Mouse (Mus musculus) forebrain, embryonic 14.5 days (tissue): Measurements from ENCODE around the gene Slc44a3. TPM values are rescaled to one million over a fixed set of nuclear protein-coding genes. Genes with fewer than 3 reads are reported as not detected.

ENCODE experiments used
- ATAC-seq: fragments of 200-750 bp; cut with Nextera tagmentation; 2 replicates; pipeline ENCODE4 v1.8.0; 2017; ENCODE audit warnings: mild to moderate bottlenecking, moderate library complexity
- DNase-seq: peaks from one replicate; pipeline ENCODE4 v3.0.0-alpha.2; 2015; ENCODE audit warnings: low spot score
- H3K27ac ChIP-seq: fragments of 300-500 bp; sonication (generic); 2 replicates; pipeline ENCODE4 v1.5.1; 2014; ENCODE audit warnings: low read depth, mild to moderate bottlenecking, control low read depth, low read length, moderate library complexity
- H3K27me3 ChIP-seq: fragments of 300-500 bp; sonication (generic); replicated peaks from 2 replicates; pipeline ENCODE4 v1.6.1; 2014; ENCODE audit warnings: low read length, control low read depth, mixed read lengths; ENCODE audit not compliant: control insufficient read depth, insufficient read depth
- H3K36me3 ChIP-seq: fragments of 300-500 bp; sonication (generic); 2 replicates; pipeline ENCODE4 v1.6.1; 2014; ENCODE audit warnings: low read length, control low read depth; ENCODE audit not compliant: control insufficient read depth, insufficient read depth
- H3K4me1 ChIP-seq: fragments of 300-500 bp; sonication (generic); 2 replicates; pipeline ENCODE4 v1.6.1; 2014; ENCODE audit warnings: antibody characterized with exemption, low read length, control low read depth; ENCODE audit not compliant: control insufficient read depth, insufficient read depth
- H3K4me2 ChIP-seq: fragments of 300-500 bp; sonication (generic); 2 replicates; pipeline ENCODE4 v1.6.1; 2014; ENCODE audit warnings: mild to moderate bottlenecking, control low read depth, low read length
- H3K4me3 ChIP-seq: fragments of 300-500 bp; sonication (generic); 2 replicates; pipeline ENCODE4 v1.5.1; 2014; ENCODE audit warnings: low read depth, low read length, control low read depth
- H3K9ac ChIP-seq: fragments of 300-500 bp; sonication (generic); 2 replicates; pipeline ENCODE4 v1.6.1; 2014; ENCODE audit warnings: mild to moderate bottlenecking, low read length, control low read depth, moderate library complexity
- H3K9me3 ChIP-seq: fragments of 300-500 bp; sonication (generic); replicated peaks from 2 replicates; pipeline ENCODE4 v1.6.1; 2016; ENCODE audit warnings: low read length, control low read depth, mixed read lengths; ENCODE audit not compliant: control insufficient read depth
- WGBS: fragments of 180-500 bp; shearing (Covaris S2); extraction: QIAGEN DNeasy Blood & Tissue Kit; methylation state at CpG from one replicate; pipeline ENCODE4 v1.1.7; 2014; 5-methylcytosine and 5-hydroxymethylcytosine counted together
- polyA plus RNA-seq: library from polyadenylated mRNA; unstranded; fragments of >200 nt; fragmentation: Nextera tagmentation; extraction: Ambion mirVana; gene quantifications from 2 replicates; pipeline ENCODE4 v1.2.1, GENCODE M21; 2014

The Slc44a3 gene
- polyA plus RNA-seq, 1 experiment from 2014 or later = 0.42 TPM

DNA sequence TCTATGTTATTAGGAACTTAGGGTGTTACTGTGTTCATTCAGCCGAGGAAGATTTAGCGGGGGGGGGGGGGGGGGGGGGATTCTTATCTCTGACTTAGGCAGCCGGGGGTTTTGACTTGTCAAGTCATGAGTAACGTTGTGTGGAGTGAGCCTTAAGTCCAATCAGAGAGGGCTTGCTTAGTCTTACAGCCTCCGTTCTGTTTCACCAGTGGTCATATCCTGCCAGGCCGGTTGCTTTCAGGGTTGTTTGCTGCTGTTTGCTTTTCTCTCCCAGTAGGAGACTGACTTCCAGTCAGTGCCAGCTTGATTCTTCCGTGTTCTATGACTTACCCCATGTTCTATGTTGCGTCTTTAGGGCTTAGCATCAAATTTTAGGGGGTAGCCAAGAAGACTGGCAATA, 85.8 kb downstream of the Slc44a3 start:
- 82% methylated on average over 8 of the region's 8 CpGs for WGBS
- DNase-seq (no peak), ATAC-seq (no peak)
- Histone ChIP-seq H3K4me1 (peaks cover 16% of the 10 kb centered on the region), H3K4me2 (no peak overlapping the region), H3K27me3 (no peaks in the 10 kb centered on the region), H3K27ac (no peak overlapping the region), H3K9me3 (no peaks in the 10 kb centered on the region), H3K9ac (no peak overlapping the region), H3K36me3 (peaks cover 19% of the 10 kb centered on the region), H3K4me3 (no peak overlapping the region)

GRCm38 (mm10) chr3:121444414-121444813, 87.8 kb downstream of the Slc44a3 start:
- ATAC-seq (no peak), DNase-seq (no peak)
- Histone ChIP-seq H3K4me1 (peaks cover 14% of the 10 kb centered on the region), H3K36me3 (peaks cover 11% of the 10 kb centered on the region; the same call in 1 of the 2 replicates), H3K9ac (no peak overlapping the region), H3K27ac (no peak overlapping the region), H3K4me2 (no peak overlapping the region), H3K4me3 (no peak overlapping the region), H3K27me3 (no peaks in the 10 kb centered on the region), H3K9me3 (no peaks in the 10 kb centered on the region)
- 97% methylated on average over 6 of the region's 6 CpGs for WGBS

GRCm38 (mm10) chr3:121443861-121444271, 88.3 kb downstream of the Slc44a3 start:
- no peak for DNase-seq
- H3K27me3 ChIP-seq = no peaks in the 10 kb centered on the region
- 96% methylated on average over 4 of the region's 4 CpGs for WGBS
- no peaks in the 10 kb centered on the region for H3K9me3 ChIP-seq
- H3K4me3 ChIP-seq = no peak overlapping the region
- H3K4me1 ChIP-seq = peaks cover 13% of the 10 kb centered on the region
- no peak for ATAC-seq
- H3K4me2 ChIP-seq = no peak overlapping the region
- H3K36me3 ChIP-seq = peaks cover 11% of the 10 kb centered on the region; the same call in 1 of the 2 replicates
- no peak overlapping the region for H3K27ac ChIP-seq
- no peak overlapping the region for H3K9ac ChIP-seq

GRCm38 (mm10) chr3:121442288-121442687, 89.9 kb downstream of the Slc44a3 start:
- H3K27me3 ChIP-seq = no peaks in the 10 kb centered on the region
- H3K9me3 ChIP-seq = no peaks in the 10 kb centered on the region
- H3K4me1 ChIP-seq = no peaks in the 10 kb centered on the region
- DNase-seq = no peak
- H3K27ac ChIP-seq = no peak overlapping the region
- no peak overlapping the region for H3K4me3 ChIP-seq
- peaks cover 16% of the 10 kb centered on the region; the same call in 1 of the 2 replicates for H3K36me3 ChIP-seq
- no peak overlapping the region for H3K4me2 ChIP-seq
- no peak for ATAC-seq
- 93% methylated on average over 5 of the region's 5 CpGs for WGBS
- no peak overlapping the region for H3K9ac ChIP-seq

GRCm38 (mm10) chr3:121441504-121441903, 90.7 kb downstream of the Slc44a3 start:
- Histone ChIP-seq H3K4me2 (no peak overlapping the region), H3K4me1 (no peaks in the 10 kb centered on the region), H3K27me3 (no peaks in the 10 kb centered on the region), H3K9ac (no peak overlapping the region), H3K27ac (no peak overlapping the region), H3K9me3 (no peaks in the 10 kb centered on the region), H3K36me3 (peaks cover 16% of the 10 kb centered on the region; the same call in 1 of the 2 replicates), H3K4me3 (no peak overlapping the region)
- 97% methylated on average over 12 of the region's 12 CpGs for WGBS
- ATAC-seq (no peak), DNase-seq (no peak)

- ATAC-seq (no peak), DNase-seq (no peak)
- Histone ChIP-seq H3K4me2 (no peak overlapping the region), H3K36me3 (peaks cover 16% of the 10 kb centered on the region; the same call in 1 of the 2 replicates), H3K9me3 (no peaks in the 10 kb centered on the region), H3K27me3 (no peaks in the 10 kb centered on the region), H3K4me1 (peaks cover 4% of the 10 kb centered on the region), H3K27ac (no peak overlapping the region), H3K9ac (no peak overlapping the region), H3K4me3 (no peak overlapping the region)
- 87% methylated on average over 11 of the region's 11 CpGs for WGBS
Measured at GRCm38 (mm10) chr3:121439623-121440161, 92.5 kb downstream of the Slc44a3 start.

- 75% methylated on average over 7 of the region's 7 CpGs for WGBS
- Histone ChIP-seq H3K4me3 (no peak overlapping the region), H3K27ac (no peak overlapping the region), H3K4me1 (peaks cover 14% of the 10 kb centered on the region), H3K36me3 (peaks cover 16% of the 10 kb centered on the region; the same call in 1 of the 2 replicates), H3K9me3 (no peaks in the 10 kb centered on the region), H3K4me2 (no peak overlapping the region), H3K9ac (no peak overlapping the region), H3K27me3 (no peaks in the 10 kb centered on the region)
- ATAC-seq = no peak
- no peak for DNase-seq
Measured at GRCm38 (mm10) chr3:121437996-121438395, 94.2 kb downstream of the Slc44a3 start.

GRCm38 (mm10) chr3:121437070-121437469, 95.1 kb downstream of the Slc44a3 start:
- Histone ChIP-seq H3K9me3 (no peaks in the 10 kb centered on the region), H3K36me3 (peaks cover 12% of the 10 kb centered on the region; the same call in 1 of the 2 replicates), H3K4me3 (no peak overlapping the region), H3K27me3 (no peaks in the 10 kb centered on the region), H3K4me2 (no peak overlapping the region), H3K27ac (no peak overlapping the region), H3K9ac (no peak overlapping the region), H3K4me1 (peaks cover 14% of the 10 kb centered on the region)
- 90% methylated on average over 7 of the region's 7 CpGs for WGBS
- no peak for DNase-seq
- ATAC-seq = no peak

DNA sequence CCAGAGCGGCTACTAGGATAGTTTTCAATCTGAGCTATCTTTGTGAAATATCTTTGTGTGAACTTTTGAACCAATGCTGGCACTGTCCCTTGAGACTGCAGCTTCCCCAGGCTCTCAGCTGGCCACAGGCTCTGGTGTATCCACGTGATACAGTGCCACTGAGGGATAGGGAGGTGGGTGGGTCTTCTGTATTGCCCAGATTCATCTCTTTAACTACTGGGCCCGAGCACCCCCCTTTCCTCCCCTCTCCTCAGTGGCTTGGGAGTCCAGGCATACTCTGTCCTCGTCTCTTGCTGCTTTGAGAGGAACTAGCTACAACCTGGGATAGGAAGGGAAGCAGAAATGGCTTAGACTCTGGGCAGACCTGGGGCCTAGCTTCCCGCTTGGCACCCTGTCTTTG, 96.9 kb downstream of the Slc44a3 start:
- DNase-seq (no peak), ATAC-seq (no peak)
- H3K9me3 ChIP-seq = no peaks in the 10 kb centered on the region
- no peaks in the 10 kb centered on the region for H3K27me3 ChIP-seq
- no peak overlapping the region for H3K4me3 ChIP-seq
- 72% methylated on average over 5 of the region's 5 CpGs for WGBS
- H3K4me1 ChIP-seq = peaks cover 20% of the 10 kb centered on the region
- peaks cover 5% of the 10 kb centered on the region; the same call in 1 of the 2 replicates for H3K36me3 ChIP-seq
- no peak overlapping the region for H3K9ac ChIP-seq
- H3K4me2 ChIP-seq = no peak overlapping the region
- H3K27ac ChIP-seq = no peak overlapping the region
